Mouse (Mus musculus) kidney, adult 2 months (tissue): ENCODE data around the gene Slc16a1.

ENCODE experiments used
- CTCF ChIP-seq: fragments of 200-500 bp; conservative IDR thresholded peaks from 2 replicates; pipeline ENCODE4 v1.5.1; 2011; ENCODE audit warnings: low read depth, mild to moderate bottlenecking, control low read depth, low read length, moderate library complexity, mixed read lengths; ENCODE audit not compliant: insufficient read depth, insufficient read length
- POLR2A ChIP-seq: fragments of 200-500 bp; IDR thresholded peaks from one replicate; pipeline ENCODE4 v1.6.1; 2011; ENCODE audit warnings: low read depth, low read length, control low read depth

DNA sequence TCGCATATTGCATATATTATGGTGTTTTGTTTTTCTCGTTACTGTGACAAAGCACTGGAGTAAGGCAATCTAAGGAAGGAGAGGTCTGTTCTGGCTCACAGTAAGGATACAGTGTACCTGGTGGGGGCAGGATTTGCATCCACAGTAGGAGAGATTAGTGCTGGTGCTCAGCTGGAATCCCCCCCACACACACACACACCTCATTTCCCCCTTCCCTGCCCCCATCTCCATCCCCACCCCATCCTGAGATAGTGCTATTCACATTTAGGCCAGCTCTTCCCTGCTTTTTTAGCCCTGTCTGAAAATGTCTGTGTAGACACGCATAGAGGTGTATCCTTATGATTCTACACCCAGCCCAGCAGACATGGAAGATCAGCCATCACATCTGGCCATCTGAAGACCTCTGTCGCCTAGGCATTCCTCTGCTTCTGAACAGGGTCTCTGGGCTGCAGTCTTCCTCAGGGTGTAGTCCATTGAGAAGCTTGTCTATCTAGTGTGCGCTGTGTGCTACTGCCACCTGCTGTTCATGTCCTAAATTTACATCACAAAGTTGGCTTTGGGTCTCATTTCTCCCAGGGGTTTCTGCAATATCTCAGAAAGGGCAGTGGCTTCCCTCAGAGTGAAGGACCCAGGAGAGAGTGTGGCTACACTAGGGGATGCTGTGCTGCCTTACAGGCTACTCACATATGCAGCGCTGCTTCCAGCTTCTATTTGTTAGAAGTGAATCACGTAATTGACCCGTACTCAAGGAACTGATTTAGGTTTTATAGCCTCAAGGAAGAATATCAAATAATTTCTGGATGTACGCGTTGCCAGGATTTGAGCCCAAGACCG is 44.4 kb downstream of the Slc16a1 start:
- TF ChIP-seq CTCF (peak; percentile 84), POLR2A (no peak)
